Mouse (Mus musculus) liver, embryonic 14.5 days (tissue): ENCODE measurements around the gene Endod1.

Experiments
- CTCF ChIP-seq: IDR thresholded peaks from 2 replicates; pipeline ENCODE4 v1.5.1; 2016; ENCODE audit warnings: antibody characterized with exemption, low read depth, control low read depth
- EP300 ChIP-seq: IDR thresholded peaks from 2 replicates; pipeline ENCODE4 v1.6.1; 2016; ENCODE audit warnings: antibody characterized with exemption, low read depth

- TF ChIP-seq CTCF: no peak
- no peak for TF ChIP-seq EP300
Measured at GRCm38 (mm10) chr9:14372440-14372839, 8.9 kb downstream of the Endod1 start.
